Mouse (Mus musculus) hindbrain, embryonic 16.5 days (tissue): Measurements from ENCODE around the gene Wdr4. TPM values are rescaled to one million over a fixed set of nuclear protein-coding genes. Genes with fewer than 3 reads are reported as not detected.

Experiments
- ATAC-seq: fragments of 200-750 bp; cut with Nextera tagmentation; 2 replicates; pipeline ENCODE4 v1.8.0; 2017; ENCODE audit warnings: moderate TSS enrichment, moderate library complexity
- H3K27ac ChIP-seq: fragments of 300-500 bp; sonication (generic); 2 replicates; pipeline ENCODE4 v1.5.1; 2014; ENCODE audit warnings: low read depth, mild to moderate bottlenecking, control low read depth, low read length, moderate library complexity
- H3K27me3 ChIP-seq: fragments of 300-500 bp; sonication (generic); replicated peaks from 2 replicates; pipeline ENCODE4 v1.6.1; 2014; ENCODE audit warnings: low read length; ENCODE audit not compliant: control insufficient read depth, insufficient read depth
- H3K36me3 ChIP-seq: fragments of 300-500 bp; sonication (generic); 2 replicates; pipeline ENCODE4 v1.6.1; 2014; ENCODE audit warnings: mild to moderate bottlenecking, low read length, moderate library complexity, mixed read lengths; ENCODE audit not compliant: control insufficient read depth, insufficient read depth
- H3K4me1 ChIP-seq: fragments of 300-500 bp; sonication (generic); 2 replicates; pipeline ENCODE4 v1.6.1; 2014; ENCODE audit warnings: low read depth, low read length; ENCODE audit not compliant: control insufficient read depth, insufficient read depth
- H3K4me2 ChIP-seq: fragments of 300-500 bp; sonication (generic); 2 replicates; pipeline ENCODE4 v1.6.1; 2014; ENCODE audit warnings: mild to moderate bottlenecking, low read length, control low read depth, moderate library complexity
- H3K4me3 ChIP-seq: fragments of 300-500 bp; sonication (generic); 2 replicates; pipeline ENCODE4 v1.5.1; 2014; ENCODE audit warnings: mild to moderate bottlenecking, low read length, control low read depth, moderate library complexity
- H3K9ac ChIP-seq: fragments of 300-500 bp; sonication (generic); 2 replicates; pipeline ENCODE4 v1.6.1; 2014; ENCODE audit warnings: low read depth, mild to moderate bottlenecking, control low read depth, low read length, moderate library complexity
- H3K9me3 ChIP-seq: fragments of 300-500 bp; sonication (generic); 2 replicates; pipeline ENCODE4 v1.6.1; 2014; ENCODE audit warnings: mild to moderate bottlenecking, low read length, moderate library complexity; ENCODE audit not compliant: control insufficient read depth
- WGBS: fragments of 180-500 bp; shearing (Covaris S2); extraction: QIAGEN DNeasy Blood & Tissue Kit; methylation state at CpG from one replicate; pipeline ENCODE4 v1.1.7; 2014; 5-methylcytosine and 5-hydroxymethylcytosine counted together
- polyA plus RNA-seq: library from polyadenylated mRNA; unstranded; fragments of >200 nt; fragmentation: Nextera tagmentation; extraction: Ambion mirVana; gene quantifications from 2 replicates; pipeline ENCODE4 v1.2.1, GENCODE M21; 2015

Gene Wdr4
- polyA plus RNA-seq = 38.1 and 41.2 TPM in 2 replicates

DNA sequence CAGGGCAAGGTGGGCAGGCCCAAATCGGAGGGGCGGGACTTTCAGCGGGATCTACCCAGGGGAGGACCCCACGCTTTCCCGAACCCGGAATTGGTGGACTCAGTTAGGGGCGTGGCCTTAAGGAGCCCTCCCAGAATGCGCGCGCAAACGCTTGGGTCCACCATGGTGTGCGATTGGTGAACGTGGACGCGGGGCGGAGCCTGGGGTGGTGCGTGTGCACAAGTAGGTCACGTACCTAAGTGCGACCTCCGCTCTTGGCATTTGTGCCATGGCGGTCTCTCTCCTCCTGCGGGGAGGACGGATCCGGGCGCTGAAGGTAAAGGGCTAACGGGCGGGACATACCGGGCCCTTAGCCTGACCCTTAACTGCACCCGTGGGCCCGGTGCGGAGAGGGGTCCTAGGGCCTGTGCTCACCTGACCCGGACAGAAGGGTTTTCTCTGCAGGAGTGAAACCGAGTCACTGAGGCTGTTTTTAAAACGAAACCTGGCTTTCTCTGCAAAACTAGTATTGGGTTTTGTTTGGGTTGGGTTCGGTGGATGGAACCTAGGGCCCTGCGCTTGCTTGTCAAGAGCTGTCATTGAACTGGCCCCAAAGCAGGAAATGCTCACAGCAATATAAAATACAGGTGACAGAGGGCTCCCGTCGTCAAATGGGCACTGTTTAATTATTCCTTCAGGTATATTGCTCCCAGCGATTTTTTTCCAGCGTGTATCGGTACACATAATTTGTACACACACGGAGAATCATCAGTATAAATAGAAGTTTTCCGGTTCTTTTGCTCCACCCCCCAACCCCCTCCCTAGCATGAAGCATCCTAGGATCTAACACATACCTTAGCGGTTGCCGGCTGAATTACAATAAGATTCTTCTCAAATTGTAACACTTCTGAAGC, at the start of gene Wdr4, which contains the start of gene Ndufv3:
Gene Wdr4 (minus strand): TSS at position 35 of the 893 bp plus-strand sequence.
Gene Ndufv3 (plus strand): TSS at position 170 of the 893 bp plus-strand sequence.
- Histone ChIP-seq H3K27me3 (no peaks in the 10 kb centered on the region), H3K4me2 (peak within 1 kb of the TSS; percentile 76), H3K9me3 (no peaks in the 10 kb centered on the region), H3K36me3 (peaks cover 3% of the 10 kb centered on the region; the same call in 1 of the 2 replicates), H3K4me1 (peaks cover 17% of the 10 kb centered on the region), H3K9ac (peak within 1 kb of the TSS; percentile 84), H3K27ac (peak within 1 kb of the TSS; percentile 87), H3K4me3 (peak within 1 kb of the TSS; percentile 83)
- peak; percentile 97 for ATAC-seq
- WGBS = under 1% methylated on average over 45 of the region's 45 CpGs

DNA sequence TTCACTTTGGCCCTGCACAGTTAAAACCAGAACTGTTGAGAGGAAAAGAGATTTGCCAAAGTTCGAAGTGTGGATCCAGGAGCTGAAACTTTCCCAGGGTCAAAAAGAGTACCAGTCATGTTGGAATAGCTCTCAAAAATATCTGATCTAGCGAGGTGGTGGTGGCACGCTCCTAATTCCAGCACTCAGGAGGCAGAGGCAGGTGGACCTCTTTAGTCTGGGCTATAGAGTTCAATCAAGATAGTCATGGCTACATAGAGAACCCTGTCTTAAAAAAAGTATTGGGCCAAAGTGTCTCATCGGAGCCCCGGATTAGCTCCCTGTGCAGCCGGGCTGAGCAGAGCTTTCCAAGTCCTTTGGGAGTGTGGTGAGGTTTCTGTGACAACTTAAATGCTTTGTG, 46.5 kb upstream of the Wdr4 start:
- Histone ChIP-seq H3K4me3 (peak overlapping the region; percentile 63), H3K36me3 (no peaks in the 10 kb centered on the region), H3K9ac (peak overlapping the region; percentile 93), H3K9me3 (no peaks in the 10 kb centered on the region), H3K4me1 (peaks cover 37% of the 10 kb centered on the region), H3K4me2 (peak overlapping the region; percentile 87), H3K27me3 (no peaks in the 10 kb centered on the region), H3K27ac (peak overlapping the region; percentile 100)
- no peak for ATAC-seq
- WGBS = 64% methylated on average over 6 of the region's 6 CpGs

DNA sequence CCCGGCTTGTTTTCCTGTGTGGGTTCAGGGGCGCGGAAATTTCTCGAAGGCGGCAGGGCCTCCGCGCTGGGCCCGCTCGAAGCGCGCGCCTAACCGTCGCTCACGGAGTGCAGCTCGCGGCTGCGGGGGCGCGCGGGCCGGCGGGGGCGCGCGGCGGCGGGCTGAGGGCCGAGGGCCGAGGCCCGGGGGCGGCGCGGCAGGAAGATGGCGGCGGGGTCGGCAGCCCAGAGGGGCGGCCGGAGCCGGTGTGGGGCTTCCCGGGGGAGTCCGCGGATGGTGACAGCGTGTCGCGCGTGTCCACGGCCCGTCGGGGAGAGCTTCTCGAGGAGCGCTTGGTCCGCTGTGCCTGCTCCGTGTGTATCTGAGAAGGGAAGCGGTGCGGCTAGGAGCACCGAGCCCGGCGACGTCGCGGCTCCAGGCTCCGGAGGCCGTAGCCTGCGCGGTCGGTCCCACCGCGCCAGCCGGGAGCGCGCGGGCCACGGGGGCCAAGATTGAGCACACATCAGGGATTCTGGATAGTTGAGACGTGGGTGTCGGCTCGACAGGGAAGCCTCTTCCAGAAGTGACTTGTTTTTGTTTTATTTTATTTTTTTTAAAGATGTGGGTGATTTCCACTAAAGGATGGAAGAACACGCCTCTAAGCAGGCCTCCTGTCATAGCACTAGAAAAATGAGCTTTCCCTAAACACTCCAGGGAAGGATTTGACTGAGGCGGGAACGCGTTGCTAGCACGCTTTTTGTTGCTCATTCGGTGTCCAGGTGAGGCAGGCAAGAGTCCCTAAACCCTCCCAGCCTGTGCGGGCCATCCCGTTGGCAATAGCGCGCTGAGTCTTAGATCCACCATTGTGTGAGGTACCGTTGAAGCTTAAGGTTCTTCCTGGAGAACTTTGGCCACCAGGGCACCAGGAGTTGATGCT, 45.6 kb upstream of the Wdr4 start:
- Histone ChIP-seq H3K4me2 (peak overlapping the region; percentile 87), H3K4me1 (peaks cover 37% of the 10 kb centered on the region), H3K36me3 (no peaks in the 10 kb centered on the region), H3K9ac (peak overlapping the region; percentile 93), H3K27ac (peak overlapping the region; percentile 100), H3K27me3 (no peaks in the 10 kb centered on the region), H3K9me3 (no peaks in the 10 kb centered on the region), H3K4me3 (peak overlapping the region; percentile 63)
- under 1% methylated on average over 76 of the region's 88 CpGs for WGBS
- ATAC-seq = peak; percentile 58

DNA sequence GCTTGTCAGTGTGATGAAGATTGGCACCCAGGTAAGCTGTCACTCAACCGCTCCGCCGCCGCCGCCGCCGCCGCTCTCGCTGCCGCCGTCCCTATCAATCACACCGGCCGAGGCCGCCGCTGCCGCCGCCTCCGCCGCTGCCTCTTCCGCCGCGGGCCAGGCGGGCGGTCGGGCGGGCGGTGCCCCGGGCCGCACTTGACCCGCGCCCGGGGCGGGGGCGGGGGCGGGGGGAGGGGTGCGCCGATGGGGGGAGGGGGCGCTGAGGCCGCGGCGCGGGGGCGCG, 45.0 kb upstream of the Wdr4 start:
- Histone ChIP-seq H3K9me3 (no peaks in the 10 kb centered on the region), H3K4me3 (peak overlapping the region; percentile 63), H3K36me3 (no peaks in the 10 kb centered on the region), H3K27ac (peak overlapping the region; percentile 100), H3K9ac (peak overlapping the region; percentile 93), H3K4me2 (peak overlapping the region; percentile 87), H3K27me3 (no peaks in the 10 kb centered on the region), H3K4me1 (peaks cover 37% of the 10 kb centered on the region)
- no peak for ATAC-seq
- WGBS = 1% methylated on average over 11 of the region's 44 CpGs

DNA sequence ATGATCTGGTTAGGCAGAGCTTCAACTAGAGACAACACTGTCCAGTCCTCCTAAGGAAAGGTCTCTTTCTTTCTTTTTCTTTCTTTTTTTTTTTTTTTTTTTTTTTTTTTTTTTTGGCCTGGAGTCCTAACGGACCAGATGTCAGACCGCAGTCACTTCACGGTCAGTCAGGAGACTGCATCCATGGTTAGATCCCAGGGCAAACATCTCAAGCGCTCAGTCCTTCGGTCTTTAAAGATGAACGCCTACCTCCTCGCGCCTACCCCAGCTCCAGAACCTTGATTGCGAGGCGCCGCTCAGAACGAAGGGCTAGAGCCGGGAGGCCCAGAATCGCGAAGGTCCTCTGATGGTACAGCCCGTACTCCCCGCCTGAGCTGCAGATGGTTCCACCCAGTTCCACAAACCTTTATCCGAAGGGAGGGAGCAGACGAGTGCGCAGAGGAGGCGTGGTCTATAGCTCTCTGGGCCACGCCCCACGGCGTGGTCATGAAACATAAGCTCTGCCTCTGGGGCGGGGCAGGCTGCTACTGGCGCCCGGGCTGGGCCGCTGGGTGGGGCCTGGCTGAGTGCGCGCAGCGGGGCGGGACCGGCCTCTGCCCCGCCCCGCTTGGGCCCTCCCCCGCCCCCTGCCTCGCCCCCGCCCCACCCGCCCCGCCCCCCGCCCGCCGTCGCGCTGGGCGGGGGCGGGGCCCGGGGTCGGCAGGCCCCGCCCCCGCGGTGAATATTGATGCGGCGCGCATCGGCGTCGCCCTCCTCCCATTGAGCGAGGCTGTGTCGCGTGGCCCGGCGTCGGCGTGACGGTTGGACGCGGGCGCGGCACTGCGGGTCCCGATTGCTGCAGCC, 44.5 kb upstream of the Wdr4 start, which contains the start of gene Pknox1:
Gene Pknox1 (plus strand): TSS at position 720 of the 843 bp plus-strand sequence.
- under 1% methylated on average over 47 of the region's 72 CpGs for WGBS
- ATAC-seq = peak; percentile 94
- peaks cover 32% of the 10 kb centered on the region for H3K4me1 ChIP-seq
- H3K9ac ChIP-seq = peak within 1 kb of the TSS; percentile 93
- no peaks in the 10 kb centered on the region for H3K36me3 ChIP-seq
- H3K27me3 ChIP-seq = no peaks in the 10 kb centered on the region
- no peaks in the 10 kb centered on the region for H3K9me3 ChIP-seq
- peak within 1 kb of the TSS; percentile 63 for H3K4me3 ChIP-seq
- H3K27ac ChIP-seq = peak within 1 kb of the TSS; percentile 100
- peak within 1 kb of the TSS; percentile 87 for H3K4me2 ChIP-seq

DNA sequence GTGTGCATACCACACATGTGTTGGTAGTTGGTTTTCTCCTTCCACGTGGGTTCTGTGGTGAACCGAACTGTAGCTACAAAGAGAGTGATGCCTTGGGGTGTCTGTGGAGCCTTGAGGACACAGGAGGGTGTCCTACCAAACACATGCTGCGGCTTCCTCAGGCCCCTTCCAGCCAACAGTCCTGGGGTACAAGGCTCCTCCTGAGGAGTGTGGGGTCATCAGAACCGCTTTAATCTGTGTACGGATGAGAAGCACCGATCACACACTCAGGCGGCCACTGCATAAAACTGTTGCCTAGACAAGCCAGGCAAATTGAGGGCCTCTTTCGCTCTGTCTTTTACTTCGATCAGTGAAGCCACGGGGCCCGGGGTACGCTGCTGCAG, 43.8 kb upstream of the Wdr4 start:
- H3K4me2 ChIP-seq = peak overlapping the region; percentile 58
- H3K36me3 ChIP-seq = no peaks in the 10 kb centered on the region
- peak overlapping the region; percentile 56 for H3K9ac ChIP-seq
- H3K4me1 ChIP-seq = peaks cover 27% of the 10 kb centered on the region
- no peaks in the 10 kb centered on the region for H3K9me3 ChIP-seq
- peak overlapping the region; percentile 87 for H3K27ac ChIP-seq
- ATAC-seq = peak; percentile 9
- H3K27me3 ChIP-seq = no peaks in the 10 kb centered on the region
- WGBS = 11% methylated on average over 12 of the region's 12 CpGs
- peak overlapping the region; percentile 36 for H3K4me3 ChIP-seq

DNA sequence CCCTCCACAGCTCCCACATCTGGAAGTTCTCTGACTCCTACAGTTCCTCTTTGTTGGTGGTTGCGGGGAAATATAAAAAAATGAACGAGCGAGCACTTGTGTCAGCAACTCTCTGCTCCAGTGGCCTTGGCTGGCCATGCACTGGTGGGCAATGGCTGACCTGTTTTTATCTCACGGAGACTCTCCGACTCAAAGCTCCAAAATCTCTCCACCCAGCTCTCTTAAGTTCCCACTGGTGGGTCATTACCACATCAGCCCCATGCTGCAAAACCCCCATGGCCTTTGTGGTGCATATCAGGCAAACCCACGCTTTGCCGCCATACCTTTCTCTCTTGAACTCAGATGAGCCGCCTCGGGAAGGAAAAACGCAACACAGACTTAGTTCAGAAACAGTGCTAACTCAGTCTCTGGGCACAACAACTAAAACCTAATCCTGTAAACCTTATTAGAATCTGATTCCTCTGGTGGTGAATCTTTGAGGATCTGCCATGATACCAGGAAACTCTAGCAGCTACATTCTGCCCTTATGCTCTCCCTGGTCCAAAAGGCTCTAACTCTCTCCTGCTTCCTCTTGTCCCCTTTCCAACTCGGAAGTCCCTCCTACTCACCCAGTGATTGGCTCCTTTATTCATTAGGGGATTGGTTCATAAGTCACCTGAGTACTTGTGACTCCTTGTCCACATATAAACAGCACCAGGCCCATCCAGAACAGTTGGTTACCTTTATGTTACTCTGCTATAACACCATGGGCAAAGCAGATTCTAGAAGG, 39.4 kb upstream of the Wdr4 start:
- Histone ChIP-seq H3K27me3 (no peaks in the 10 kb centered on the region), H3K4me3 (no peak overlapping the region), H3K4me2 (no peak overlapping the region), H3K9ac (no peak overlapping the region), H3K4me1 (peaks cover 14% of the 10 kb centered on the region), H3K36me3 (no peaks in the 10 kb centered on the region), H3K9me3 (no peaks in the 10 kb centered on the region), H3K27ac (no peak overlapping the region)
- 87% methylated on average over 11 of the region's 11 CpGs for WGBS
- ATAC-seq = no peak

DNA sequence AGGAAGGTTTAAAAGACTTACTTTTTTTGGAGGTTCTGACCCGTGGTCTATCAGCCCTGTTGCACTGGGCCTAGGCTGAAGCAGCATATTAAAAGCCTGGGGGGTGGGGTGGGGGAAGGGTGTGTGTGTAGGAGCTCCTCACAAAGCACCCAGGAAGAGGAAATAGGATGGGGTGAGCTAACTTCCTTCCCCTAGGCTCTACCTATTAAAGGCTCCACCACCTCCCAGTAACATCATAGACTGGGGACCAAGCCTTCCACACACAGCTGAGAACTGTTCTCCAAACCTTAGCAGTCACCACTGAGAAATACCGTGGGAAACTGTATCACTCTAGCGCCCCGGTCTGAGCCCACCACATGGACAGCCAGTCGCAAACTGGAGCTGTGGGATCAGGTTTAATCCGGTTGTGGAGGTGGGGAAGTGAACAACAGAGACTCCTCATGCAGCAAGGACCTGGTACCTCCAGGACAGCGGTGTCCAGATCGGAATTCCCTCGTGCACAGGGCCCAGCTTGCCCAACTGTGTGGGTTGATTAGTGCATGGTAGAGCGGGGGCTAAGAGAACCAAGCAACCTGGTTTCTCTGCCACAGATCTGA, 38.3 kb upstream of the Wdr4 start:
- H3K27me3 ChIP-seq = no peaks in the 10 kb centered on the region
- peaks cover 12% of the 10 kb centered on the region for H3K4me1 ChIP-seq
- H3K9me3 ChIP-seq = no peaks in the 10 kb centered on the region
- WGBS = 85% methylated on average over 10 of the region's 10 CpGs
- H3K36me3 ChIP-seq = no peaks in the 10 kb centered on the region
- H3K4me2 ChIP-seq = no peak overlapping the region
- ATAC-seq = no peak
- no peak overlapping the region for H3K9ac ChIP-seq
- H3K27ac ChIP-seq = peak overlapping the region; percentile 52
- H3K4me3 ChIP-seq = no peak overlapping the region
